Mouse (Mus musculus): ENCODE results near the gene Slc9a8. TPM values are rescaled to one million over a fixed set of nuclear protein-coding genes. Genes with fewer than 3 reads are reported as not detected.

The Slc9a8 gene
- polyA plus RNA-seq, 1 experiment from 2014 or later, result 15.1 TPM

DNA sequence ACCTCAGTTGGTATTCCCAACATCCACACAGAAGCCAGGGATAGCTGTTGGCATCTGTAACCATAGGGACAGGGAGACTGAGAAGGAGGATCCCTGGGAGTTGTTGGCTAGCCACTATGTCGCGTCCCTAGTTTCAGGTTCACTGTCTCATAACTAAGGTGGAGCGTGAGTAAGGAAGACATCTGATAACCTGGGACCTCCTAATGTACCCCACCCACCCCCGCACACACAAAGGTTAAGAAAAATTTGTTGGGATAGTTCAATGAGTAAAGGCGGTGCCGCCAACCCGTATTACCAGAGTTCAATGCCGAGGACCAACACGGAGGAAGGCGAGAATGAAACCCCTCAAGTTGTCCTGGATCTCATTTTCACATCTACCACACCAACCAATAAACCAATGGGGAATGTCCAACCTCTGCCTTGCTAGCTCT lies 686 bp upstream of the Slc9a8 start:
- peak; percentile 1; the same call in 1 of the 2 replicates for ATAC-seq (ENCODE audit: low read depth)
- H3K4me1 ChIP-seq (ENCODE audit: control insufficient read depth, low read depth, low read length), result peaks cover 46% of the 10 kb centered on the region

GRCm38 (mm10) chr2:167422150-167422470 lies 598 bp downstream of the Slc9a8 start:
- Histone ChIP-seq H3K27me3 (ENCODE audit: control insufficient read depth, insufficient read depth, low read depth, low read length) (no peaks in the 10 kb centered on the region), H3K4me3 (ENCODE audit: low read depth, low read length) (peak overlapping the region; percentile 96), H3K4me1 (ENCODE audit: control insufficient read depth, low read depth, low read length) (peaks cover 52% of the 10 kb centered on the region), H3K4me2 (ENCODE audit: low read depth, low read length) (peak overlapping the region; percentile 73), H3K9me3 (replicated peaks; ENCODE audit: control insufficient read depth, low read length) (peaks cover 2% of the 10 kb centered on the region; the same call in 1 of the 2 replicates), H3K27ac (ENCODE audit: low read length) (peak overlapping the region; percentile 95), H3K36me3 (ENCODE audit: control insufficient read depth, insufficient read depth) (peaks cover 32% of the 10 kb centered on the region), H3K9ac (ENCODE audit: low read depth, low read length) (peak overlapping the region; percentile 98)
- ATAC-seq (ENCODE audit: low read depth), result no peak
- WGBS (ENCODE audit: insufficient replicate concordance), result 3% methylated on average over 11 of the region's 11 CpGs

More for the DNA sequence above, 686 bp upstream of the Slc9a8 start:
- peaks cover 19% of the 10 kb centered on the region for H3K36me3 ChIP-seq (ENCODE audit: control insufficient read depth, insufficient read depth)
- peaks cover 2% of the 10 kb centered on the region; the same call in 1 of the 2 replicates for H3K9me3 ChIP-seq (replicated peaks; ENCODE audit: control insufficient read depth, low read length)
- H3K27ac ChIP-seq (ENCODE audit: low read length), result peak overlapping the region; percentile 95
- 9% methylated on average over 10 of the region's 10 CpGs for WGBS (ENCODE audit: insufficient replicate concordance)
- peak overlapping the region; percentile 96 for H3K4me3 ChIP-seq (ENCODE audit: low read depth, low read length)
- peak overlapping the region; percentile 73 for H3K4me2 ChIP-seq (ENCODE audit: low read depth, low read length)
- peak overlapping the region; percentile 98 for H3K9ac ChIP-seq (ENCODE audit: low read depth, low read length)
- H3K27me3 ChIP-seq (ENCODE audit: control insufficient read depth, insufficient read depth, low read depth, low read length), result no peaks in the 10 kb centered on the region

DNA sequence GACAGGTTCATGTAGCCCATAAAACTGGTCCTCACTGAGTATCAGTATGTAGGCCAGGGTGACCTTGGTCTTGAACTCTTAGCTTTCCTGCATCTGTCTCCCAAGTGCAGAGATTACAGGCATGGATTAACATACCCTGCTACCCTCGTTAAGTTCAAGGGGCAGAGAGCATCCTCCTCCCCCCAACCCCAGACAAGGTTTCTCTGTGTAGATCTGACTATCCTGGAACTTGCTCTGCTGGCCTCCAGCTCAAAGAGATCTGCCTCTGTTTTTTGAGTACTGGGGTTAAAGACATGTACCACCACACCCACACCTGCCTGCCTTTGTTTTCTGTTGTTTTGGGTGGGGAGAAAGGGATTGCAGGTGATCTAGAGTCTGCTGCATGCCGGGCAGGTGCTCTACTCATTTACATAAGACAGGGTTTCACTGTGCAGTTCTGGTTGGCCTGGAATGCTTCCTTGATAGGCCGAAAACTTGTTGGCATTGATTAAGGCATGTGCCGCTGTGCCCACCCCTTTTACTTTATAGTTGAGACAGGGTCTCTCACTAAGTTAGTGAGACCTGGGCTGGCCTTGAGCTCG lies 1.6 kb downstream of the Slc9a8 start:
- ATAC-seq (ENCODE audit: low read depth), result no peak
- H3K36me3 ChIP-seq (ENCODE audit: control insufficient read depth, insufficient read depth), result peaks cover 40% of the 10 kb centered on the region
- peak overlapping the region; percentile 96 for H3K4me3 ChIP-seq (ENCODE audit: low read depth, low read length)
- peaks cover 52% of the 10 kb centered on the region for H3K4me1 ChIP-seq (ENCODE audit: control insufficient read depth, low read depth, low read length)
- peaks cover 2% of the 10 kb centered on the region; the same call in 1 of the 2 replicates for H3K9me3 ChIP-seq (replicated peaks; ENCODE audit: control insufficient read depth, low read length)
- peak overlapping the region; percentile 98 for H3K9ac ChIP-seq (ENCODE audit: low read depth, low read length)
- WGBS (ENCODE audit: insufficient replicate concordance), result 79% methylated on average over 5 of the region's 5 CpGs
- H3K27me3 ChIP-seq (ENCODE audit: control insufficient read depth, insufficient read depth, low read depth, low read length), result no peaks in the 10 kb centered on the region
- peak overlapping the region; percentile 73 for H3K4me2 ChIP-seq (ENCODE audit: low read depth, low read length)
- H3K27ac ChIP-seq (ENCODE audit: low read length), result peak overlapping the region; percentile 95

DNA sequence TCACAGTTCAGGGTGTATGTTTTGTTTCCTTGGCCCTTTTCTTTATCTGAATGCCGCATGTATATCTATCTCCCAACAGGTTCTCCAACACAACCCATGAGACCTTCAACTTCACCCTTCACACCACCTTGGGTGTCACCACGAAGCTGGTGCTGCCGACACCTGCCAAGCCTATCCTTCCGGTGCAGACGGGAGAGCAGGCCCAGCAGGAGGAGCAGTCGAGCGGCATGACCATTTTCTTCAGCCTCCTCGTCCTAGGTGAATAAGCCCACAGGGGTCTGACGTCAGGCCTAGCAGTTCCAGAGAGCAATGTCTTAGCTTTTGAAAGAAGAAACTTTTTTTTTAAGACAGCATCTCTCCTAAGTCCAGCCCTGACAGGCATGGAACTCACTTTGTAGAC lies 2.5 kb downstream of the Slc9a8 start:
- peak overlapping the region; percentile 63 for H3K27ac ChIP-seq (ENCODE audit: low read length)
- H3K4me1 ChIP-seq (ENCODE audit: control insufficient read depth, low read depth, low read length), result peaks cover 53% of the 10 kb centered on the region
- ATAC-seq (ENCODE audit: low read depth), result no peak

GRCm38 (mm10) chr2:167424516-167424915 lies 3.0 kb downstream of the Slc9a8 start:
- 87% methylated on average over 3 of the region's 3 CpGs for WGBS (ENCODE audit: insufficient replicate concordance)
- Histone ChIP-seq H3K4me3 (ENCODE audit: low read depth, low read length) (no peak overlapping the region), H3K4me2 (ENCODE audit: low read depth, low read length) (0 out of 2 replicates have a peak overlapping the region, but pooled peaks have one; percentile 10), H3K4me1 (ENCODE audit: control insufficient read depth, low read depth, low read length) (peaks cover 53% of the 10 kb centered on the region), H3K27ac (ENCODE audit: low read length) (peak overlapping the region; percentile 63), H3K9me3 (replicated peaks; ENCODE audit: control insufficient read depth, low read length) (no peaks in the 10 kb centered on the region; the same call in 1 of the 2 replicates), H3K36me3 (ENCODE audit: control insufficient read depth, insufficient read depth) (peaks cover 47% of the 10 kb centered on the region), H3K9ac (ENCODE audit: low read depth, low read length) (peak overlapping the region; percentile 26; the same call in 1 of the 2 replicates), H3K27me3 (ENCODE audit: control insufficient read depth, insufficient read depth, low read depth, low read length) (no peaks in the 10 kb centered on the region)
- ATAC-seq (ENCODE audit: low read depth), result no peak

More for the DNA sequence above, 2.5 kb downstream of the Slc9a8 start:
- H3K9me3 ChIP-seq (replicated peaks; ENCODE audit: control insufficient read depth, low read length), result peaks cover 2% of the 10 kb centered on the region; the same call in 1 of the 2 replicates
- no peak overlapping the region for H3K4me3 ChIP-seq (ENCODE audit: low read depth, low read length)
- peaks cover 43% of the 10 kb centered on the region for H3K36me3 ChIP-seq (ENCODE audit: control insufficient read depth, insufficient read depth)
- 67% methylated on average over 9 of the region's 9 CpGs for WGBS (ENCODE audit: insufficient replicate concordance)
- H3K4me2 ChIP-seq (ENCODE audit: low read depth, low read length), result 0 out of 2 replicates have a peak overlapping the region, but pooled peaks have one; percentile 10
- no peaks in the 10 kb centered on the region for H3K27me3 ChIP-seq (ENCODE audit: control insufficient read depth, insufficient read depth, low read depth, low read length)
- peak overlapping the region; percentile 26; the same call in 1 of the 2 replicates for H3K9ac ChIP-seq (ENCODE audit: low read depth, low read length)

- peaks cover 48% of the 10 kb centered on the region for H3K36me3 ChIP-seq (ENCODE audit: control insufficient read depth, insufficient read depth)
- H3K4me1 ChIP-seq (ENCODE audit: control insufficient read depth, low read depth, low read length), result peaks cover 45% of the 10 kb centered on the region
- H3K27me3 ChIP-seq (ENCODE audit: control insufficient read depth, insufficient read depth, low read depth, low read length), result no peaks in the 10 kb centered on the region
- no peaks in the 10 kb centered on the region for H3K9me3 ChIP-seq (replicated peaks; ENCODE audit: control insufficient read depth, low read length)
- peak overlapping the region; percentile 56; the same call in 1 of the 2 replicates for H3K27ac ChIP-seq (ENCODE audit: low read length)
- no peak overlapping the region for H3K4me2 ChIP-seq (ENCODE audit: low read depth, low read length)
- peak overlapping the region; percentile 33; the same call in 1 of the 2 replicates for H3K9ac ChIP-seq (ENCODE audit: low read depth, low read length)
- no peak for ATAC-seq (ENCODE audit: low read depth)
- WGBS (ENCODE audit: insufficient replicate concordance), result 66% methylated on average over 6 of the region's 6 CpGs
- H3K4me3 ChIP-seq (ENCODE audit: low read depth, low read length), result no peak overlapping the region
Observed at GRCm38 (mm10) chr2:167425407-167425806, 3.9 kb downstream of the Slc9a8 start.

DNA sequence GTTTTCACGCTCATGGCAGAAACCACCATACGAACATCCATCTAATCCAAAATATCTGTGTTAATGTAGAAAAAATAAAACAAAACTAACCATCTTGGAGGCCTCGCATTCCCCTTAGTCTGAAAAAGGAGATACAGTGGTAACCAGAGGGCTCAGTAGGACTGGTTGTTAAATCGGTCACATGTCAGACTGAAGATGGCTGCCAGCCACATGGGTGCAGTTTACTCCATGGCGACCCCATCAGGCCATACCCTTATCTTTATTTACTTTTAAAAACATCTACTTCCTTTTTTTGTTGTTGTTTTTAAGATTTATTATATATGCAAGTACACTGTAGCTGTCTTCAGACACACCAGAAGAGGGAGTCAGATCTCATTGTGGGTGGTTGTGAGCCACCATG lies 8.1 kb downstream of the Slc9a8 start:
- H3K36me3 ChIP-seq (ENCODE audit: control insufficient read depth, insufficient read depth), result peaks cover 46% of the 10 kb centered on the region
- peak overlapping the region; percentile 5; the same call in 1 of the 2 replicates for H3K27ac ChIP-seq (ENCODE audit: low read length)
- H3K9me3 ChIP-seq (replicated peaks; ENCODE audit: control insufficient read depth, low read length), result no peaks in the 10 kb centered on the region
- H3K9ac ChIP-seq (ENCODE audit: low read depth, low read length), result no peak overlapping the region
- H3K4me1 ChIP-seq (ENCODE audit: control insufficient read depth, low read depth, low read length), result peaks cover 32% of the 10 kb centered on the region
- H3K4me3 ChIP-seq (ENCODE audit: low read depth, low read length), result no peak overlapping the region
- no peak for ATAC-seq (ENCODE audit: low read depth)
- no peak overlapping the region for H3K4me2 ChIP-seq (ENCODE audit: low read depth, low read length)
- H3K27me3 ChIP-seq (ENCODE audit: control insufficient read depth, insufficient read depth, low read depth, low read length), result no peaks in the 10 kb centered on the region
- WGBS (ENCODE audit: insufficient replicate concordance), result 89% methylated on average over 5 of the region's 5 CpGs

- no peaks in the 10 kb centered on the region for H3K9me3 ChIP-seq (replicated peaks; ENCODE audit: control insufficient read depth, low read length)
- H3K36me3 ChIP-seq (ENCODE audit: control insufficient read depth, insufficient read depth), result peaks cover 42% of the 10 kb centered on the region
- peak overlapping the region; percentile 62 for H3K9ac ChIP-seq (ENCODE audit: low read depth, low read length)
- peak overlapping the region; percentile 16; the same call in 1 of the 2 replicates for H3K4me3 ChIP-seq (ENCODE audit: low read depth, low read length)
- peak; percentile 92 for ATAC-seq (ENCODE audit: low read depth)
- H3K4me2 ChIP-seq (ENCODE audit: low read depth, low read length), result peak overlapping the region; percentile 41
- no peaks in the 10 kb centered on the region for H3K27me3 ChIP-seq (ENCODE audit: control insufficient read depth, insufficient read depth, low read depth, low read length)
- H3K27ac ChIP-seq (ENCODE audit: low read length), result peak overlapping the region; percentile 95
- peaks cover 25% of the 10 kb centered on the region for H3K4me1 ChIP-seq (ENCODE audit: control insufficient read depth, low read depth, low read length)
- WGBS (ENCODE audit: insufficient replicate concordance), result 55% methylated on average over 9 of the region's 9 CpGs
Observed at GRCm38 (mm10) chr2:167430737-167431417, 9.4 kb downstream of the Slc9a8 start.

DNA sequence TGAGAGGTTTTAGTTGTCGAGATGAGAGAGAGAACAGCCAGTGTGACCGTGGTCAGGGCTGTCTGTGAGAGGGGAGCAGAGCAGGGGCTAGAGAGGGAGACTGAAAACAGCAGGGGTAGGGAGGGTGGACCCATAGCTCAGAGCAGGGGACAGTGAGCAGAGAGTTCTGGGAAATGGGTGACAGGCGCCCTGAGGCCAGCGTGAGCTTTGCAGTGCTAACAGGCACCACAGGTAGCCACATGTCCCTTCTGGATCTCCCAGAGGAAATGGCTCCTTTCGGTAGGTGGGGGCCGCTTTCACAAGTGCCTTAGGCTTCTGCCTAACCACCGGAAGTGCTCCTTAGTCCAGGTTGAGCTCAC lies 9.9 kb downstream of the Slc9a8 start:
- H3K4me3 ChIP-seq (ENCODE audit: low read depth, low read length), result 0 out of 2 replicates have a peak overlapping the region, but pooled peaks have one; percentile 9
- no peak overlapping the region for H3K4me2 ChIP-seq (ENCODE audit: low read depth, low read length)
- peaks cover 39% of the 10 kb centered on the region for H3K36me3 ChIP-seq (ENCODE audit: control insufficient read depth, insufficient read depth)
- no peaks in the 10 kb centered on the region for H3K27me3 ChIP-seq (ENCODE audit: control insufficient read depth, insufficient read depth, low read depth, low read length)
- 77% methylated on average over 7 of the region's 7 CpGs for WGBS (ENCODE audit: insufficient replicate concordance)
- H3K4me1 ChIP-seq (ENCODE audit: control insufficient read depth, low read depth, low read length), result peaks cover 21% of the 10 kb centered on the region
- H3K9ac ChIP-seq (ENCODE audit: low read depth, low read length), result peak overlapping the region; percentile 48
- peak overlapping the region; percentile 95 for H3K27ac ChIP-seq (ENCODE audit: low read length)
- ATAC-seq (ENCODE audit: low read depth), result peak; percentile 67
- H3K9me3 ChIP-seq (replicated peaks; ENCODE audit: control insufficient read depth, low read length), result no peaks in the 10 kb centered on the region
